Mouse (Mus musculus) Patski (cell line): ENCODE results near the gene Cer1. TPM values are rescaled to one million over a fixed set of nuclear protein-coding genes. Genes with fewer than 3 reads are reported as not detected.

Source experiments
- ATAC-seq: fragments of 100-300 bp; one replicate; pipeline ENCODE4 v1.8.0; 2021
- CTCF ChIA-PET: fragments of 350-600 bp; sonication (Branson Sonifier 250); formaldehyde crosslinking; loops from one replicate; lab custom pipeline; 2022; ENCODE audit warnings: inconsistent platforms; lab: Charles Lee
- POLR2A ChIA-PET: fragments of 350-600 bp; sonication (Branson Sonifier 250); formaldehyde crosslinking; loops from one replicate; lab custom pipeline; 2022; ENCODE audit warnings: antibody characterized with exemption, inconsistent platforms; lab: Charles Lee
- DNase-seq: peaks from one replicate; pipeline ENCODE4 v3.0.0-alpha.2; 2011; ENCODE audit warnings: low read depth, low spot score
- H3K27me3 ChIP-seq: fragments of 371-371 bp; one replicate; pipeline ENCODE4 v1.5.1; 2021
- CTCF ChIP-seq: fragments of 100-300 bp; IDR thresholded peaks from one replicate; pipeline ENCODE4 v1.5.1; 2021
- in situ Hi-C: fragments of 300-500 bp; cut with MboI; formaldehyde crosslinking; loops from 3 replicates; pipeline ENCODE4 v1.11.1; 2018; ENCODE audit warnings: low pct_unique_long_range_greater_than_20kb, mixed read lengths
- polyA plus RNA-seq: library from polyadenylated mRNA; unstranded; gene quantifications from one replicate; pipeline ENCODE4 v1.2.3, GENCODE M21; 2021

Gene Cer1
- polyA plus RNA-seq, 1 experiment from 2014 or later: not detected

- no peaks in the 10 kb centered on the region for H3K27me3 ChIP-seq
- no peak for DNase-seq
- ATAC-seq: no peak
- in situ Hi-C loops: no loop called here
- CTCF ChIA-PET: no interaction called here
- TF ChIP-seq CTCF: no peak
- POLR2A ChIA-PET: no interaction called here
These were observed 10.3 kb upstream of the Cer1 start for GRCm38 (mm10) chr4:82895227-82895626.

- no peak for ATAC-seq
- H3K27me3 ChIP-seq: no peaks in the 10 kb centered on the region
- in situ Hi-C loops: no loop called here
- ChIA-PET CTCF (no interaction called here), POLR2A (no interaction called here)
- DNase-seq: no peak
- no peak for TF ChIP-seq CTCF
These were observed 7.3 kb upstream of the Cer1 start for GRCm38 (mm10) chr4:82892247-82892646.

GRCm38 (mm10) chr4:82891566-82891965, 6.6 kb upstream of the Cer1 start:
- POLR2A ChIA-PET: no interaction called here
- H3K27me3 ChIP-seq: no peaks in the 10 kb centered on the region
- no peak for TF ChIP-seq CTCF
- in situ Hi-C loops: no loop called here
- DNase-seq: no peak
- no peak for ATAC-seq
- CTCF ChIA-PET: no interaction called here

GRCm38 (mm10) chr4:82891049-82891448, 6.1 kb upstream of the Cer1 start:
- TF ChIP-seq CTCF: no peak
- POLR2A ChIA-PET: no interaction called here
- CTCF ChIA-PET: no interaction called here
- ATAC-seq (no peak), DNase-seq (no peak)
- in situ Hi-C loops: no loop called here
- no peaks in the 10 kb centered on the region for H3K27me3 ChIP-seq

- ATAC-seq: no peak
- TF ChIP-seq CTCF: no peak
- ChIA-PET CTCF (interaction anchor here (1.4 to 1.5 kb wide), 2 partner anchors 9 to 15 kb away, joined by 3 to 5 read pairs; no protein-coding TSS in a partner anchor), POLR2A (no interaction called here)
- no peaks in the 10 kb centered on the region for H3K27me3 ChIP-seq
- no peak for DNase-seq
- in situ Hi-C loops: no loop called here
These were observed 5.6 kb upstream of the Cer1 start for GRCm38 (mm10) chr4:82890585-82890984.

GRCm38 (mm10) chr4:82886148-82886547, 1.2 kb upstream of the Cer1 start:
- POLR2A ChIA-PET: no interaction called here
- CTCF ChIA-PET: no interaction called here
- ATAC-seq: no peak
- TF ChIP-seq CTCF: no peak
- in situ Hi-C loops: no loop called here
- DNase-seq: no peak
- no peaks in the 10 kb centered on the region for H3K27me3 ChIP-seq

- in situ Hi-C loops: no loop called here
- DNase-seq: no peak
- ChIA-PET POLR2A (interaction anchor here (0.7 kb wide), 1 partner anchor 1732 kb away, joined by 4 read pairs; no protein-coding TSS in a partner anchor), CTCF (no interaction called here)
- no peaks in the 10 kb centered on the region for H3K27me3 ChIP-seq
- TF ChIP-seq CTCF: no peak
- no peak for ATAC-seq
These were observed 576 bp upstream of the Cer1 start for GRCm38 (mm10) chr4:82885535-82885913.

GRCm38 (mm10) chr4:82882500-82882899, 2.4 kb downstream of the Cer1 start:
- CTCF ChIA-PET: no interaction called here
- in situ Hi-C loops: no loop called here
- DNase-seq (no peak), ATAC-seq (no peak)
- no peaks in the 10 kb centered on the region for H3K27me3 ChIP-seq
- POLR2A ChIA-PET: no interaction called here
- no peak for TF ChIP-seq CTCF

- in situ Hi-C loops: no loop called here
- POLR2A ChIA-PET: no interaction called here
- H3K27me3 ChIP-seq: no peaks in the 10 kb centered on the region
- no peak for ATAC-seq
- CTCF ChIA-PET: interaction anchor here (1.0 to 1.1 kb wide), 2 partner anchors 9 kb away, joined by 3 read pairs; no protein-coding TSS in a partner anchor
- no peak for TF ChIP-seq CTCF
- DNase-seq: no peak
These were observed 3.6 kb downstream of the Cer1 start for GRCm38 (mm10) chr4:82881366-82881765.

- no peak for DNase-seq
- ChIA-PET CTCF (interaction anchor here (1.1 kb wide), 1 partner anchor 8 kb away, joined by 3 read pairs; no protein-coding TSS in a partner anchor), POLR2A (no interaction called here)
- TF ChIP-seq CTCF: no peak
- H3K27me3 ChIP-seq: no peaks in the 10 kb centered on the region
- no peak for ATAC-seq
- in situ Hi-C loops: no loop called here
These were observed 4.7 kb downstream of the Cer1 start for GRCm38 (mm10) chr4:82880243-82880642.

GRCm38 (mm10) chr4:82879152-82879551, 5.8 kb downstream of the Cer1 start:
- POLR2A ChIA-PET: interaction anchor here (0.6 kb wide), 1 partner anchor 45 kb away, joined by 3 read pairs; no protein-coding TSS in a partner anchor
- in situ Hi-C loops: no loop called here
- CTCF ChIA-PET: interaction anchor here (0.6 to 1.3 kb wide), 3 partner anchors 9 to 1139 kb away, joined by 3 to 5 read pairs (median 3); no protein-coding TSS in a partner anchor
- ATAC-seq (no peak), DNase-seq (no peak)
- H3K27me3 ChIP-seq: no peaks in the 10 kb centered on the region
- TF ChIP-seq CTCF: no peak

GRCm38 (mm10) chr4:82876656-82877055, 8.3 kb downstream of the Cer1 start:
- ChIA-PET POLR2A (no interaction called here), CTCF (interaction anchor here (1.8 kb wide), 1 partner anchor 13 kb away, joined by 5 read pairs; no protein-coding TSS in a partner anchor)
- no peaks in the 10 kb centered on the region for H3K27me3 ChIP-seq
- in situ Hi-C loops: no loop called here
- DNase-seq: no peak
- no peak for TF ChIP-seq CTCF
- ATAC-seq: no peak
